Mouse (Mus musculus): ENCODE results near the gene Ccdc88c. TPM values are rescaled to one million over a fixed set of nuclear protein-coding genes. Genes with fewer than 3 reads are reported as not detected.

The Ccdc88c gene
- polyA plus RNA-seq, 1 experiment = 6.1 TPM

GRCm38 (mm10) chr12:101013078-101013665 lies 15.7 kb downstream of the Ccdc88c start:
- no peaks in the 10 kb centered on the region for H3K27me3 ChIP-seq (ENCODE audit: control insufficient read depth, insufficient read depth, insufficient read length)
- H3K79me2 ChIP-seq (ENCODE audit: control insufficient read depth, insufficient read depth) = peaks cover 21% of the 10 kb centered on the region
- H3K4me3 ChIP-seq (ENCODE audit: insufficient read depth, poor library complexity, severe bottlenecking) = no peak overlapping the region
- H3K79me3 ChIP-seq (ENCODE audit: low read depth) = peaks cover 12% of the 10 kb centered on the region
- no peak overlapping the region for H3ac ChIP-seq (ENCODE audit: control insufficient read depth, insufficient read length, low read depth)
- H3K36me3 ChIP-seq (ENCODE audit: control insufficient read depth, insufficient read depth) = no peaks in the 10 kb centered on the region
- TF ChIP-seq CEBPB (IDR thresholded peaks at IDR 0.05; ENCODE audit: low read depth) (no peak), CTCF (IDR thresholded peaks at IDR 0.05; ENCODE audit: control insufficient read depth, insufficient read depth, insufficient read length) (no peak), FOSL1 (IDR thresholded peaks at IDR 0.05; ENCODE audit: insufficient read depth, low read length, poor library complexity, severe bottlenecking) (no peak), USF1 (IDR thresholded peaks at IDR 0.05; ENCODE audit: low read depth) (no peak), MYOG (IDR thresholded peaks at IDR 0.05; ENCODE audit: control insufficient read depth, extremely low read depth, insufficient read length) (no peak), MAX (IDR thresholded peaks at IDR 0.05) (no peak), MYOD1 (IDR thresholded peaks at IDR 0.05; ENCODE audit: control insufficient read depth, insufficient read length, low read depth) (no peak)

GRCm38 (mm10) chr12:101012197-101013077 lies 16.4 kb downstream of the Ccdc88c start:
- no peaks in the 10 kb centered on the region for H3K27me3 ChIP-seq (ENCODE audit: control insufficient read depth, insufficient read depth, insufficient read length)
- H3K79me3 ChIP-seq (ENCODE audit: low read depth) = peaks cover 12% of the 10 kb centered on the region
- TF ChIP-seq USF1 (IDR thresholded peaks at IDR 0.05; ENCODE audit: low read depth) (no peak), MYOD1 (IDR thresholded peaks at IDR 0.05; ENCODE audit: control insufficient read depth, insufficient read length, low read depth) (no peak), FOSL1 (IDR thresholded peaks at IDR 0.05; ENCODE audit: insufficient read depth, low read length, poor library complexity, severe bottlenecking) (no peak), MAX (IDR thresholded peaks at IDR 0.05) (no peak), MYOG (IDR thresholded peaks at IDR 0.05; ENCODE audit: control insufficient read depth, extremely low read depth, insufficient read length) (no peak), CTCF (IDR thresholded peaks at IDR 0.05; ENCODE audit: control insufficient read depth, insufficient read depth, insufficient read length) (no peak), CEBPB (IDR thresholded peaks at IDR 0.05; ENCODE audit: low read depth) (no peak)
- H3K79me2 ChIP-seq (ENCODE audit: control insufficient read depth, insufficient read depth) = peaks cover 24% of the 10 kb centered on the region
- H3K36me3 ChIP-seq (ENCODE audit: control insufficient read depth, insufficient read depth) = no peaks in the 10 kb centered on the region
- H3ac ChIP-seq (ENCODE audit: control insufficient read depth, insufficient read length, low read depth) = no peak overlapping the region
- H3K4me3 ChIP-seq (ENCODE audit: insufficient read depth, poor library complexity, severe bottlenecking) = no peak overlapping the region

- no peaks in the 10 kb centered on the region for H3K36me3 ChIP-seq (ENCODE audit: control insufficient read depth, insufficient read depth)
- no peak overlapping the region for H3ac ChIP-seq (ENCODE audit: control insufficient read depth, insufficient read length, low read depth)
- H3K27me3 ChIP-seq (ENCODE audit: control insufficient read depth, insufficient read depth, insufficient read length) = no peaks in the 10 kb centered on the region
- H3K79me3 ChIP-seq (ENCODE audit: low read depth) = peaks cover 14% of the 10 kb centered on the region
- no peak overlapping the region for H3K4me3 ChIP-seq (ENCODE audit: insufficient read depth, poor library complexity, severe bottlenecking)
- H3K79me2 ChIP-seq (ENCODE audit: control insufficient read depth, insufficient read depth) = peaks cover 37% of the 10 kb centered on the region
- no peak for TF ChIP-seq CEBPB (IDR thresholded peaks at IDR 0.05; ENCODE audit: low read depth)
- TF ChIP-seq FOSL1 (IDR thresholded peaks at IDR 0.05; ENCODE audit: insufficient read depth, low read length, poor library complexity, severe bottlenecking) = no peak
- no peak for TF ChIP-seq CTCF (IDR thresholded peaks at IDR 0.05; ENCODE audit: control insufficient read depth, insufficient read depth, insufficient read length)
- no peak for TF ChIP-seq MAX (IDR thresholded peaks at IDR 0.05)
- TF ChIP-seq MYOG (IDR thresholded peaks at IDR 0.05; ENCODE audit: control insufficient read depth, extremely low read depth, insufficient read length) = no peak
Measured at GRCm38 (mm10) chr12:101011017-101011416, 17.8 kb downstream of the Ccdc88c start.

DNA sequence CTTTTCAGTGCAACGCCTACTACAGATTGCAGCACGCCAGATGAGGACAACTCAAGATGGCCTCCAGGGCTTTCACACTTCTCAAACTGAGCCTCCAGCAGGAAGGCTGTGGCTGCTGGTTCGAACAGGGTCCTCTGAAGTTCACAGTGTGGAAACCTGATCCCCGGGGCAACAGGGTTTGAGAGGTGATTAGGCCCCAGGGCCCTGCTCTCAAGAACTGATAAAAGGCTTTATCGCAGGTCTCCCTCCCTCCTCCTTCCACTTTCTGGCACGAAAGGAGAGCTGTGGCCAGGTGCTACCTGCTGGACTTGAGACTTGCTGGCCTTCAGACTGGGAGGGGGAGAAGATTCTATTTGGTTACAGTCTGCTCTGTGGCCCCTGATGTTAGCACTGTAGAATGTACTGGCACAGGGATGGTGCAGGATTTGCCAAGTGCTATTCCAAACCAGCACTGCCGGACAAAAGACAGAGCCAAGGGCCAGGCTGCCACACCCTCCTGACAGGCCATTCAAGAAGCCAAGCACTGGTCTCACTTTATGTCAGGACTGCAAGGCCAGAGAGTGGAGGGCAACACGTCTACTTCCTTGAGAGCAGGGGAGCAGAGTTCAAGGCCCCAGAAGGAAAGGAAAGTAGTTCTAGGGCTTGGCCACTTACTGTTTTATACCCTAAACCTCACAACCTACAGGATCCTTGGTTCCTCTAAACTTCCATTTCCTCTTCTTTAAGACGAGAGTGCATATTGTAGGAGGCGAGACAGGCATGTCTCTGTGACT lies 18.5 kb downstream of the Ccdc88c start:
- no peak for TF ChIP-seq USF1 (IDR thresholded peaks at IDR 0.05; ENCODE audit: low read depth)
- no peak for TF ChIP-seq MYOD1 (IDR thresholded peaks at IDR 0.05; ENCODE audit: control insufficient read depth, insufficient read length, low read depth)
- no peak for TF ChIP-seq FOSL1 (IDR thresholded peaks at IDR 0.05; ENCODE audit: insufficient read depth, low read length, poor library complexity, severe bottlenecking)
- no peak for TF ChIP-seq CTCF (IDR thresholded peaks at IDR 0.05; ENCODE audit: control insufficient read depth, insufficient read depth, insufficient read length)
- no peak for TF ChIP-seq MAX (IDR thresholded peaks at IDR 0.05)
- TF ChIP-seq CEBPB (IDR thresholded peaks at IDR 0.05; ENCODE audit: low read depth) = no peak
- no peak for TF ChIP-seq MYOG (IDR thresholded peaks at IDR 0.05; ENCODE audit: control insufficient read depth, extremely low read depth, insufficient read length)
- Histone ChIP-seq H3K36me3 (ENCODE audit: control insufficient read depth, insufficient read depth) (no peaks in the 10 kb centered on the region), H3K79me2 (ENCODE audit: control insufficient read depth, insufficient read depth) (peaks cover 37% of the 10 kb centered on the region), H3K27me3 (ENCODE audit: control insufficient read depth, insufficient read depth, insufficient read length) (no peaks in the 10 kb centered on the region), H3ac (ENCODE audit: control insufficient read depth, insufficient read length, low read depth) (no peak overlapping the region), H3K79me3 (ENCODE audit: low read depth) (peaks cover 11% of the 10 kb centered on the region), H3K4me3 (ENCODE audit: insufficient read depth, poor library complexity, severe bottlenecking) (no peak overlapping the region)

DNA sequence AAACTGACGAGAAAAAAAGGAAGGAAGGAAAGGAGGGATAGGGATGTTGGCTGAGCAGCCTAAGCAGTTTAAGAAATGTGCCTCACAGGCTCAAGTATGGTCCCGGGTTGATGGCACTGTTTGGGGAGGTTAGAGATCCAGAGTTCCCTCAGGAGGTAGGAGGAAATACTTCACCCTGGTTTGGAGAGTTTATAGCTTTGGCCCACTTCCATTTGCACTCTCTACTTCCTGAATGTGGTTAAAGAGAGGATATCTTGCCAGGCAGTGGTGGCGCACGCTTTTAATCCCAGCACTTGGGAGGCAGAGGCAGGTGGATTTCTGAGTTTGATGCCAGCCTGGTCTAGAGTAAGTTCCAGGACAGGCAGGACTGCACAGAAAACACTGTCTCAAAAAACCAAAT lies 19.6 kb downstream of the Ccdc88c start:
- Histone ChIP-seq H3K79me2 (ENCODE audit: control insufficient read depth, insufficient read depth) (peaks cover 40% of the 10 kb centered on the region), H3K4me3 (ENCODE audit: insufficient read depth, poor library complexity, severe bottlenecking) (no peak overlapping the region), H3ac (ENCODE audit: control insufficient read depth, insufficient read length, low read depth) (no peak overlapping the region), H3K79me3 (ENCODE audit: low read depth) (peaks cover 11% of the 10 kb centered on the region), H3K27me3 (ENCODE audit: control insufficient read depth, insufficient read depth, insufficient read length) (no peaks in the 10 kb centered on the region), H3K36me3 (ENCODE audit: control insufficient read depth, insufficient read depth) (no peaks in the 10 kb centered on the region)
- TF ChIP-seq CEBPB (IDR thresholded peaks at IDR 0.05; ENCODE audit: low read depth) (no peak), CTCF (IDR thresholded peaks at IDR 0.05; ENCODE audit: control insufficient read depth, insufficient read depth, insufficient read length) (no peak), MYOG (IDR thresholded peaks at IDR 0.05; ENCODE audit: control insufficient read depth, extremely low read depth, insufficient read length) (no peak), MAX (IDR thresholded peaks at IDR 0.05) (no peak), FOSL1 (IDR thresholded peaks at IDR 0.05; ENCODE audit: insufficient read depth, low read length, poor library complexity, severe bottlenecking) (no peak), MYOD1 (IDR thresholded peaks at IDR 0.05; ENCODE audit: control insufficient read depth, insufficient read length, low read depth) (no peak), USF1 (IDR thresholded peaks at IDR 0.05; ENCODE audit: low read depth) (no peak)

Measured in C2C12 (cell line).